Mouse (Mus musculus) bone marrow macrophage, adult 2 months (primary cell): ENCODE measurements around the gene Plxdc1. TPM values are rescaled to one million over a fixed set of nuclear protein-coding genes. Genes with fewer than 3 reads are reported as not detected.

Experiments
- H3K27ac ChIP-seq: 2 replicates; pipeline ENCODE4 v1.5.1; 2012; ENCODE audit warnings: low read depth, low read length; ENCODE audit not compliant: insufficient read depth
- H3K4me1 ChIP-seq: 2 replicates; pipeline ENCODE4 v1.6.1; 2012; ENCODE audit warnings: low read length; ENCODE audit not compliant: control insufficient read depth, insufficient read depth
- H3K4me3 ChIP-seq: 2 replicates; pipeline ENCODE4 v1.5.1; 2012; ENCODE audit warnings: mild to moderate bottlenecking, low read length, moderate library complexity; ENCODE audit not compliant: insufficient read depth
- CTCF ChIP-seq: IDR thresholded peaks from 2 replicates; pipeline ENCODE4 v1.5.1; 2012; ENCODE audit warnings: low read depth, mild to moderate bottlenecking, low read length, moderate library complexity
- POLR2A ChIP-seq: IDR thresholded peaks from 2 replicates; pipeline ENCODE4 v1.6.1; 2012; ENCODE audit warnings: mild to moderate bottlenecking, low read depth, low read length, borderline replicate concordance
- polyA plus RNA-seq: library from polyadenylated mRNA; stranded (reverse); fragments of >200 nt; gene quantifications from 2 replicates; pipeline ENCODE4 v1.2.4, GENCODE M21; 2012; ENCODE audit not compliant: missing spikeins, insufficient read depth, insufficient read length

Gene Plxdc1
- polyA plus RNA-seq, 1 experiment = 25.5 TPM

GRCm38 (mm10) chr11:97928905-97929304, 57.3 kb downstream of the Plxdc1 start:
- H3K4me3 ChIP-seq = no peak overlapping the region
- no peak overlapping the region for H3K27ac ChIP-seq
- 0 out of 2 replicates have a peak, but pooled peaks cover 2% of the 10 kb centered on the region for H3K4me1 ChIP-seq
- no peak for TF ChIP-seq POLR2A
- TF ChIP-seq CTCF = no peak

DNA sequence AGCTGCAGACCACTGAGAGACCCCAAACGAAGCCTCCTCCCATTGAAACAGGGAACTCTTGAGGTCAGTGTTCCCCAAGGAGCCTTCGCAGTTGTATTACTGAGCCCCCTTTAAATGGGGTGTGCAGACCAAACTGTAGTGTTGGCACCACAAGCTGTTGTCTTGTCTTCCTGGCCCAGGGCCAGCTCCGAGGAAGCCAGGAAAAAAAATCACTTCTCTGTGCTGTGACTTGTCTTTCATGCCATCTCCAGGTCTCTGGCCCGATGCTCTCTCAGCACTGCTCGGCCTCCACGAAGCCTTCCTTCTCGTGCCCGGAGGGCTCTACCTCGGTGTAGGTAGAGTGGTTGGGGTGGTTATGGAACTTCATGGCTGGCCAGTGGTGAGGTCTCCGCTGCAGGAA, 62.0 kb downstream of the Plxdc1 start:
- no peaks in the 10 kb centered on the region for H3K4me1 ChIP-seq
- TF ChIP-seq CTCF = no peak
- TF ChIP-seq POLR2A = no peak
- no peak overlapping the region for H3K4me3 ChIP-seq
- no peak overlapping the region for H3K27ac ChIP-seq

GRCm38 (mm10) chr11:97923639-97924038, 62.6 kb downstream of the Plxdc1 start:
- Histone ChIP-seq H3K4me3 (no peak overlapping the region), H3K4me1 (no peaks in the 10 kb centered on the region), H3K27ac (no peak overlapping the region)
- TF ChIP-seq POLR2A = no peak
- TF ChIP-seq CTCF = no peak

DNA sequence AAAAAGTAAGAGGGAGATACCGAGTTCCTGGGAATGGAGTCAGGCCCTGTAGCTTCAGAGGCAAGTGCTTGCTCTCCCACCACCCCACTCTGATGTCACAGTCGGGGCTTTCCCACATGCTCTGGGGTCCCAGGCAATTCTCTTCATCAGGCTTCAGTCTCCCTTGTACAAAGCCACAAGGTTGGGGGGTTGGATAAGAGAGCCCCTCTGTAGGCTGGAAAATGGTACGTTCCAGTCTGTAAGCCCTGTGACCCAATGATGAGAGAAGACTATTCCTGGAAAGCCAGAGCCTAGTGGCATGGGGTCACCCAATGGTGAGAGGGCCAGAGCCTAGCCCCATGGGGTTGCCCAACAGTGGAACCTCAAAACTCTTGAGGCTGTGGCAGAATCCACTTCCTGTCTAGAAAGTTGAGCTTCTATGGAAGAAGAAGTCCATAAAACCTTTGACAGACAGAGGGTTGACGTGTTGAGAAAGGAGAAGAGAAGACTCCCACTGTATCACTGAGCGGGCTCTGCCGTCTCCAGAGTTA, 70.2 kb downstream of the Plxdc1 start:
- Histone ChIP-seq H3K4me1 (peaks cover 10% of the 10 kb centered on the region), H3K27ac (no peak overlapping the region), H3K4me3 (no peak overlapping the region)
- no peak for TF ChIP-seq CTCF
- no peak for TF ChIP-seq POLR2A

DNA sequence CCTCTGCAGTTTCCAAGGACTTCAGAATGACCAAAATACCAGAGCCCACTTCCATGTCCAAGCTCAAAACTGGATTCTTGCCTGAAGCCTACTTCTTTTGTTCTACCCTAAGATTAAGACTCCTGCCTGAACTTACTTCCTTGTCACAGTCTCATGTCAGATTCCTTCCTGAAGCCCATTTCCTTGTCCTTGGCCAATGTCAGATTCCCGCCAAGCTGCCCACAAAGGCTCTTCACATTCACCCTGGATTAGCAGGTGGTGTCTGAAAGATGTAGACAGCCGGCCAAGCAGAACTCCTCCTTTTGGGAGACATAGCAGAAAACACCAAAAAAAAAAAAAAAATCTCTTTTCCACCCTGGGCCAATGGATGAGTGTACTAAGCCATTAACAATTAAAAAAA, 70.8 kb downstream of the Plxdc1 start:
- Histone ChIP-seq H3K4me3 (no peak overlapping the region), H3K4me1 (peaks cover 10% of the 10 kb centered on the region), H3K27ac (no peak overlapping the region)

GRCm38 (mm10) chr11:97913111-97913510, 73.1 kb downstream of the Plxdc1 start:
- Histone ChIP-seq H3K27ac (no peak overlapping the region), H3K4me3 (no peak overlapping the region), H3K4me1 (peaks cover 8% of the 10 kb centered on the region)
- TF ChIP-seq CTCF (no peak), POLR2A (no peak)

More for the DNA sequence above, 70.8 kb downstream of the Plxdc1 start:
- no peak for TF ChIP-seq POLR2A
- TF ChIP-seq CTCF = no peak

DNA sequence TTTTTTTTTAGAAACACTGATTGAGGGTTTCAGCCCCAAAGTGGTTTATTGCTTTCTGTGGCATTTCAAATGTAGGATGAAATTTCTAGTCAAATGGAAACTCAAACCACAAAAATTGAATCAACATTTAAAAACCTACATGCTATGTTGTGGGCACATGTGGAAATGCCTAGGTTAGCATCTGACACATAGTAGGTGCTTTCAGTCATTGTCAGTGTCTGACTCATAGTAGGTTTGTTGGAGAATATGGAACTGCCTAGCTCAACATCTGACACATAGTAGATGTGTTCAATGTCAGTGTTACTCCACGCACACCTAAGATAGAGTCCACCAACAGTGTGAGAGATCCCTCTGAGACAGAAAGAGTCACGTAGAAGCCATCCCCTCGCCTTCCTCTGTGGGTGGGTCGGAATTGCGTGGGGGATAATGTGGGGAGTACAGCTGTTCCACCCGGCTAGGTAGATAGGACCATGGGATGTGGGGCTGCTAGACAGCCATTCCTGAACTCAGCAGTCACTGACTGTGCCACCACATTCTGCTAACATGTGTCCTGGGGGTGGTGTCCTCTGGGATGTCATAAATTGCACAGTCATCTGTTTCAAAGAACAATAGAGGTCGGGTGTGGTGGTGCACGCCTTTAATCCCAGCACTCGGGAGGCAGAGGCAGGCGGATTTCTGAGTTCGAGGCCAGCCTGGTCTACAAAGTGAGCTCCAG, 77.5 kb downstream of the Plxdc1 start:
- TF ChIP-seq POLR2A (no peak), CTCF (no peak)
- Histone ChIP-seq H3K27ac (no peak overlapping the region), H3K4me3 (no peak overlapping the region), H3K4me1 (peaks cover 3% of the 10 kb centered on the region; the same call in 1 of the 2 replicates)

DNA sequence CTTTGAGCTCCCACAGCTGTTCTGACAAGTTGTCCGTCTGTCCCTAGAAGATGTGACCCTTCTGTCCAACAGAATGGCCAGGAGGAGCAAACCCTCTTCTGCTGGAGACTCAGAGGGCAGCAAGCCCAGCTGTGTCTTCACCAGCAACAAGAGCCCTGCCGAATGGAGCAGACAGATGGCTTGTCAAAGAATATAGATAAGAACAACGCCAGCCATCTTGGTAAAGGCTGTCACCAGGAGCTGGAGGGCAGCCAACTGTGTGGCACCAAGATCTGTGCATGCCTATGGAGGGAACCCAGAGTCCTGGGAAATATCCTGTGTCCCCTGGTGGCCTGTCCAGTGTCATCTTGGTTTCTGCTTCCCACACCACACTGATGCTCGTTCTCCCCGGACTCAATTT, 78.3 kb downstream of the Plxdc1 start:
- H3K27ac ChIP-seq = no peak overlapping the region
- no peak for TF ChIP-seq POLR2A
- no peak for TF ChIP-seq CTCF

DNA sequence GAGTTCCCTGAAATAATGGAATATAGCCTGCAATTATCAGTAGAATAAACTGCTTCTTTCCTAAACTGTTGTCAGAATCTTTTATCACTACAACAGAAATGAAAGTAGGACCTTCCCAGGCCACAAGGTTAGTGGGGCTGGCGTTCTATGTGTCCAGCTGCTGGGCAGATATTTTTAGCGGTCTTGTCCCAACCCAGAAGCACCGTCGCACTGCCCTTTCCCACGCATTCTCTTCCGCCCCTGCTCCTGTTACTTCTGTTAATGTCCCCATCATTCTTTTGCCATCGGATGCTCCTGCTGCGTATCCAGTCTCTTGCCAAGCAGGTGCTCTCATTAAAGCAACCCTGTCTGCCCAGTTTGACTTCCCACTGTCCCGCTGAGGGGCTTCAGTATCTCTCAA, 79.3 kb downstream of the Plxdc1 start:
- peaks cover 11% of the 10 kb centered on the region for H3K4me1 ChIP-seq
- TF ChIP-seq CTCF (no peak), POLR2A (no peak)
- no peak overlapping the region for H3K4me3 ChIP-seq
- H3K27ac ChIP-seq = no peak overlapping the region

More for the DNA sequence above, 78.3 kb downstream of the Plxdc1 start:
- no peak overlapping the region for H3K4me3 ChIP-seq
- H3K4me1 ChIP-seq = peaks cover 5% of the 10 kb centered on the region; the same call in 1 of the 2 replicates

- TF ChIP-seq CTCF = no peak
- no peak for TF ChIP-seq POLR2A
- peaks cover 19% of the 10 kb centered on the region for H3K4me1 ChIP-seq
- H3K4me3 ChIP-seq = no peak overlapping the region
- no peak overlapping the region for H3K27ac ChIP-seq
Observed at GRCm38 (mm10) chr11:97905941-97906340, 80.3 kb downstream of the Plxdc1 start.
